Mouse (Mus musculus): ENCODE results near the gene Cpne4. TPM values are rescaled to one million over a fixed set of nuclear protein-coding genes. Genes with fewer than 3 reads are reported as not detected.

Gene Cpne4
- total and polyA plus RNA-seq, 3 experiments: not detected

- H3K36me3 ChIP-seq (ENCODE audit: control insufficient read depth in 1 of 2, insufficient read depth in 2 of 2, low read length in 2 of 2): no peaks in the 10 kb centered on the region
- H3K9ac ChIP-seq (ENCODE audit: control insufficient read depth, low read depth, low read length, poor library complexity, severe bottlenecking): no peak overlapping the region
- no peak for DNase-seq (ENCODE audit: low read depth, low spot score)
- no peak overlapping the region for H3K4me3 ChIP-seq (ENCODE audit: control insufficient read depth in 1 of 2, insufficient read depth in 1 of 2, low read depth in 2 of 2, low read length in 2 of 2)
- no peaks in the 10 kb centered on the region for H3K79me2 ChIP-seq (ENCODE audit: control insufficient read depth, insufficient read depth, low read length, poor library complexity)
- no peak overlapping the region for H3K27ac ChIP-seq (ENCODE audit: control insufficient read depth, low read depth, low read length)
- H3K4me1 ChIP-seq (ENCODE audit: control insufficient read depth in 1 of 2, insufficient read depth in 2 of 2, low read length in 2 of 2): peaks cover 0 to 6% of the 10 kb centered on the region in 2 experiments; a peak in 2 of 4 replicates
- no peaks in the 10 kb centered on the region for H3K9me3 ChIP-seq (replicated peaks; ENCODE audit: insufficient read depth, low read length)
- TF ChIP-seq MAFK (IDR thresholded peaks at IDR 0.05; ENCODE audit: borderline replicate concordance, low read depth, low read length): no peak
- TF ChIP-seq RAD21 (IDR thresholded peaks at IDR 0.05; ENCODE audit: low read depth, low read length): no peak
- TF ChIP-seq ZC3H11A (IDR thresholded peaks at IDR 0.05; ENCODE audit: low read depth, low read length): no peak
- TF ChIP-seq BHLHE40 (IDR thresholded peaks at IDR 0.05; ENCODE audit: borderline replicate concordance, low read depth, low read length): no peak
- no peak for TF ChIP-seq SMC3 (IDR thresholded peaks at IDR 0.05; ENCODE audit: low read depth, low read length)
- no peak for TF ChIP-seq CTCF (IDR thresholded peaks at IDR 0.05 in 2 of 3, conservative IDR thresholded peaks at IDR 0.05 in 1 of 3; ENCODE audit: control insufficient read depth in 1 of 3, insufficient read depth in 1 of 3, low read depth in 2 of 3, low read length in 3 of 3, poor library complexity in 1 of 3, severe bottlenecking in 1 of 3)
- TF ChIP-seq MEF2A (IDR thresholded peaks at IDR 0.05; ENCODE audit: extremely low read depth, insufficient replicate concordance, low read depth, low read length, poor library complexity, severe bottlenecking): no peak
- TF ChIP-seq SIN3A (IDR thresholded peaks at IDR 0.05; ENCODE audit: low read length): no peak
- TF ChIP-seq USF2 (IDR thresholded peaks at IDR 0.05; ENCODE audit: borderline replicate concordance in 1 of 2, insufficient read depth in 1 of 2, low read depth in 1 of 2, low read length in 2 of 2): no peak
- no peak for TF ChIP-seq TAL1 (IDR thresholded peaks at IDR 0.05; ENCODE audit: low read length)
- no peak for TF ChIP-seq TBP (IDR thresholded peaks at IDR 0.05; ENCODE audit: low read depth, low read length)
- no peak for TF ChIP-seq MAZ (IDR thresholded peaks at IDR 0.05; ENCODE audit: low read depth, low read length)
- no peak for TF ChIP-seq KAT2A (conservative IDR thresholded peaks at IDR 0.05; ENCODE audit: low read depth, low read length)
- no peak for TF ChIP-seq RCOR1 (IDR thresholded peaks at IDR 0.05; ENCODE audit: low read depth, low read length)
- no peak for TF ChIP-seq MYB (IDR thresholded peaks at IDR 0.05; ENCODE audit: low read depth, low read length)
- no peak for TF ChIP-seq ELF1 (IDR thresholded peaks at IDR 0.05; ENCODE audit: low read depth, low read length)
- TF ChIP-seq MAX (IDR thresholded peaks at IDR 0.05; ENCODE audit: low read length): no peak
- no peak for TF ChIP-seq EP300 (IDR thresholded peaks at IDR 0.05; ENCODE audit: low read depth in 1 of 2, low read length in 2 of 2)
- H3K27me3 ChIP-seq (ENCODE audit: control insufficient read depth in 1 of 2, insufficient read depth in 2 of 2, low read length in 2 of 2): no peaks in the 10 kb centered on the region
Measured at GRCm38 (mm10) chr9:105032572-105032971, 485.5 kb downstream of the Cpne4 start.

GRCm38 (mm10) chr9:105033641-105034040, 486.6 kb downstream of the Cpne4 start:
- Histone ChIP-seq H3K9ac (ENCODE audit: control insufficient read depth, low read depth, low read length, poor library complexity, severe bottlenecking) (no peak overlapping the region), H3K27ac (ENCODE audit: control insufficient read depth, low read depth, low read length) (no peak overlapping the region), H3K79me2 (ENCODE audit: control insufficient read depth, insufficient read depth, low read length, poor library complexity) (no peaks in the 10 kb centered on the region), H3K27me3 (ENCODE audit: control insufficient read depth in 1 of 2, insufficient read depth in 2 of 2, low read length in 2 of 2) (no peaks in the 10 kb centered on the region), H3K9me3 (replicated peaks; ENCODE audit: insufficient read depth, low read length) (no peaks in the 10 kb centered on the region), H3K4me1 (ENCODE audit: control insufficient read depth in 1 of 2, insufficient read depth in 2 of 2, low read length in 2 of 2) (peaks cover 0 to 13% of the 10 kb centered on the region in 2 experiments; a peak in 3 of 4 replicates), H3K36me3 (ENCODE audit: control insufficient read depth in 1 of 2, insufficient read depth in 2 of 2, low read length in 2 of 2) (no peaks in the 10 kb centered on the region), H3K4me3 (ENCODE audit: control insufficient read depth in 1 of 2, insufficient read depth in 1 of 2, low read depth in 2 of 2, low read length in 2 of 2) (no peak overlapping the region)
- no peak for DNase-seq (ENCODE audit: low read depth, low spot score)
- TF ChIP-seq MYB (IDR thresholded peaks at IDR 0.05; ENCODE audit: low read depth, low read length): no peak
- TF ChIP-seq POLR2A (IDR thresholded peaks at IDR 0.05; ENCODE audit: control insufficient read depth in 1 of 2, insufficient read depth in 1 of 2, low read depth in 1 of 2, low read length in 2 of 2, poor library complexity in 1 of 2): no peak
- no peak for TF ChIP-seq E2F4 (IDR thresholded peaks at IDR 0.05; ENCODE audit: borderline replicate concordance, low read depth, low read length)
- TF ChIP-seq POLR2AphosphoS2 (IDR thresholded peaks at IDR 0.05; ENCODE audit: low read length): no peak
- TF ChIP-seq KAT2A (conservative IDR thresholded peaks at IDR 0.05; ENCODE audit: low read depth, low read length): no peak
- TF ChIP-seq POLR2AphosphoS5 (IDR thresholded peaks at IDR 0.05; ENCODE audit: borderline replicate concordance, low read depth, low read length): no peak
- TF ChIP-seq BHLHE40 (IDR thresholded peaks at IDR 0.05; ENCODE audit: borderline replicate concordance, low read depth, low read length): no peak
- no peak for TF ChIP-seq MYC (IDR thresholded peaks at IDR 0.05; ENCODE audit: low read depth, low read length)

Measured in MEL (cell line).